Mouse (Mus musculus) neural tube, embryonic 11.5 days (tissue): ENCODE results near the gene Cux2. TPM values are rescaled to one million over a fixed set of nuclear protein-coding genes. Genes with fewer than 3 reads are reported as not detected.

Source experiments
- ATAC-seq: fragments of 200-750 bp; cut with Nextera tagmentation; 2 replicates; pipeline ENCODE4 v1.8.0; 2017; ENCODE audit warnings: moderate number of reproducible peaks, mild to moderate bottlenecking, moderate TSS enrichment, moderate library complexity; ENCODE audit not compliant: insufficient read depth, low FRiP score, low TSS enrichment
- DNase-seq: peaks from one replicate; pipeline ENCODE4 v3.0.0-alpha.2; 2015; ENCODE audit warnings: low spot score
- H3K27ac ChIP-seq: fragments of 300-500 bp; sonication (generic); 2 replicates; pipeline ENCODE4 v1.5.1; 2014; ENCODE audit warnings: low read depth, mild to moderate bottlenecking, low read length
- H3K27me3 ChIP-seq: fragments of 300-500 bp; sonication (generic); 2 replicates; pipeline ENCODE4 v1.6.1; 2014; ENCODE audit warnings: mild to moderate bottlenecking, low read length, mixed read lengths; ENCODE audit not compliant: control insufficient read depth, insufficient read depth
- H3K36me3 ChIP-seq: fragments of 300-500 bp; sonication (generic); 2 replicates; pipeline ENCODE4 v1.6.1; 2014; ENCODE audit warnings: mild to moderate bottlenecking, low read length, moderate library complexity, mixed read lengths; ENCODE audit not compliant: control insufficient read depth, insufficient read depth
- H3K4me1 ChIP-seq: fragments of 300-500 bp; sonication (generic); 2 replicates; pipeline ENCODE4 v1.6.1; 2014; ENCODE audit warnings: low read length, mixed read lengths; ENCODE audit not compliant: control insufficient read depth, insufficient read depth
- H3K4me2 ChIP-seq: fragments of 300-500 bp; sonication (generic); 2 replicates; pipeline ENCODE4 v1.6.1; 2014; ENCODE audit warnings: low read depth, mild to moderate bottlenecking, moderate library complexity
- H3K4me3 ChIP-seq: fragments of 300-500 bp; sonication (generic); 2 replicates; pipeline ENCODE4 v1.5.1; 2014; ENCODE audit warnings: low read depth, low read length
- H3K9ac ChIP-seq: fragments of 300-500 bp; sonication (generic); 2 replicates; pipeline ENCODE4 v1.6.1; 2014; ENCODE audit warnings: mild to moderate bottlenecking, low read length
- H3K9me3 ChIP-seq: fragments of 300-500 bp; sonication (generic); 2 replicates; pipeline ENCODE4 v1.6.1; 2016; ENCODE audit warnings: low read length; ENCODE audit not compliant: control insufficient read depth
- WGBS: fragments of 180-500 bp; shearing (Covaris S2); extraction: QIAGEN DNeasy Blood & Tissue Kit; methylation state at CpG from one replicate; pipeline ENCODE4 v1.1.7; 2014; 5-methylcytosine and 5-hydroxymethylcytosine counted together
- polyA plus RNA-seq: library from polyadenylated mRNA; unstranded; fragments of >200 nt; fragmentation: Nextera tagmentation; extraction: Ambion mirVana; gene quantifications from 2 replicates; pipeline ENCODE4 v1.2.1, GENCODE M21; 2014

The Cux2 gene
- polyA plus RNA-seq, 1 experiment from 2014 or later = 12.7 TPM

- Histone ChIP-seq H3K36me3 (no peaks in the 10 kb centered on the region), H3K9ac (no peak overlapping the region), H3K4me3 (no peak overlapping the region), H3K9me3 (no peaks in the 10 kb centered on the region), H3K4me2 (no peak overlapping the region), H3K27ac (no peak overlapping the region), H3K4me1 (peaks cover 29% of the 10 kb centered on the region), H3K27me3 (peaks cover 25% of the 10 kb centered on the region)
- 85% methylated on average over 6 of the region's 6 CpGs for WGBS
- ATAC-seq (no peak), DNase-seq (no peak)
Measured at GRCm38 (mm10) chr5:121832376-121833155, 217.3 kb downstream of the Cux2 start.

GRCm38 (mm10) chr5:121831002-121831601 is 218.8 kb downstream of the Cux2 start:
- peaks cover 26% of the 10 kb centered on the region for H3K4me1 ChIP-seq
- 90% methylated on average over 6 of the region's 6 CpGs for WGBS
- no peak overlapping the region for H3K9ac ChIP-seq
- no peak for DNase-seq
- H3K9me3 ChIP-seq = no peaks in the 10 kb centered on the region
- H3K27me3 ChIP-seq = peaks cover 21% of the 10 kb centered on the region
- H3K4me3 ChIP-seq = no peak overlapping the region
- H3K27ac ChIP-seq = no peak overlapping the region
- H3K36me3 ChIP-seq = no peaks in the 10 kb centered on the region
- no peak for ATAC-seq
- H3K4me2 ChIP-seq = no peak overlapping the region

- no peak overlapping the region for H3K27ac ChIP-seq
- no peaks in the 10 kb centered on the region for H3K9me3 ChIP-seq
Measured at GRCm38 (mm10) chr5:121828491-121829432, 221.1 kb downstream of the Cux2 start.

GRCm38 (mm10) chr5:121827876-121828275 is 222.0 kb downstream of the Cux2 start:
- 0 out of 2 replicates have a peak, but pooled peaks cover 10% of the 10 kb centered on the region for H3K4me1 ChIP-seq
- no peak overlapping the region for H3K9ac ChIP-seq
- DNase-seq (no peak), ATAC-seq (no peak)
- H3K9me3 ChIP-seq = no peaks in the 10 kb centered on the region
- no peak overlapping the region for H3K4me3 ChIP-seq
- no peak overlapping the region; the same call in 1 of the 2 replicates for H3K4me2 ChIP-seq
- 78% methylated on average over 4 of the region's 4 CpGs for WGBS
- no peak overlapping the region for H3K27ac ChIP-seq
- H3K36me3 ChIP-seq = no peaks in the 10 kb centered on the region
- H3K27me3 ChIP-seq = peaks cover 21% of the 10 kb centered on the region

More at GRCm38 (mm10) chr5:121828491-121829432, 221.1 kb downstream of the Cux2 start:
- WGBS = 4% methylated on average over 79 of the region's 82 CpGs
- H3K4me3 ChIP-seq = peak overlapping the region; percentile 34
- H3K4me1 ChIP-seq = peaks cover 16% of the 10 kb centered on the region
- H3K9ac ChIP-seq = peak overlapping the region; percentile 54
- peak; percentile 65 for DNase-seq
- no peak for ATAC-seq
- no peaks in the 10 kb centered on the region for H3K36me3 ChIP-seq
- peak overlapping the region; percentile 83 for H3K4me2 ChIP-seq
- H3K27me3 ChIP-seq = peaks cover 21% of the 10 kb centered on the region

- DNase-seq (no peak), ATAC-seq (no peak)
- H3K9me3 ChIP-seq = no peaks in the 10 kb centered on the region
- no peak overlapping the region for H3K27ac ChIP-seq
- no peak overlapping the region for H3K9ac ChIP-seq
- peaks cover 21% of the 10 kb centered on the region for H3K27me3 ChIP-seq
- no peak overlapping the region for H3K4me2 ChIP-seq
- 0 out of 2 replicates have a peak, but pooled peaks cover 10% of the 10 kb centered on the region for H3K4me1 ChIP-seq
- no peak overlapping the region for H3K4me3 ChIP-seq
- WGBS = 83% methylated on average over 3 of the region's 3 CpGs
- H3K36me3 ChIP-seq = no peaks in the 10 kb centered on the region
Measured at GRCm38 (mm10) chr5:121825606-121826005, 224.3 kb downstream of the Cux2 start.

DNA sequence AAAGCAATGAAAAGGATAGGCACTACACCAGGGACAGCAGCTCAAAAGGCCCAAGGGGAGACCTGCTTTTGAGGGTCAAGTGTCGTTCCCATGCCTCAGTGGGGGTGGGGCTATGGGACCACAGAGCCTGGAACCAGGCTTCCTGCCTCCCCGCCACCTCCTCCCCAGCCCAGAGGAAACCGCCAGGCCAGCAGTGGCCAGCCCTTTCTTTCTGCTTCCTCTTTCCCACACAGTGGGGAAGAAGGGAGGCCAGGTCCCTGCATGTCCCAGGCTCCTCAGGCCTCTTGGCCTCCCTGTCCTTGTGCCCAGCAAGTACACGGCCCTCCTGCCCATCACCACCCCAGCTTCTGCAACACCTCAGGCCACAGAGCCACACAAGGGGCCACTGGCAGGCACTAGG is 225.8 kb downstream of the Cux2 start:
- ATAC-seq = no peak
- no peak overlapping the region for H3K4me2 ChIP-seq
- peaks cover 14% of the 10 kb centered on the region for H3K27me3 ChIP-seq
- no peak overlapping the region; the same call in 1 of the 2 replicates for H3K9ac ChIP-seq
- WGBS = 65% methylated on average over 4 of the region's 4 CpGs
- no peak for DNase-seq
- H3K9me3 ChIP-seq = no peaks in the 10 kb centered on the region
- 0 out of 2 replicates have a peak, but pooled peaks cover 10% of the 10 kb centered on the region for H3K4me1 ChIP-seq
- 0 out of 2 replicates have a peak overlapping the region, but pooled peaks have one; percentile 4 for H3K27ac ChIP-seq
- H3K4me3 ChIP-seq = no peak overlapping the region
- H3K36me3 ChIP-seq = no peaks in the 10 kb centered on the region

GRCm38 (mm10) chr5:121823668-121824067 is 226.2 kb downstream of the Cux2 start:
- H3K36me3 ChIP-seq = peaks cover 2% of the 10 kb centered on the region
- H3K27ac ChIP-seq = no peak overlapping the region
- 100% methylated on average over 1 of the region's 1 CpGs for WGBS

GRCm38 (mm10) chr5:121822786-121823505 is 227.0 kb downstream of the Cux2 start:
- no peak overlapping the region for H3K4me3 ChIP-seq
- no peaks in the 10 kb centered on the region for H3K4me1 ChIP-seq
- no peak for DNase-seq
- H3K4me2 ChIP-seq = no peak overlapping the region
- 71% methylated on average over 7 of the region's 7 CpGs for WGBS
- no peaks in the 10 kb centered on the region for H3K9me3 ChIP-seq
- H3K36me3 ChIP-seq = peaks cover 8% of the 10 kb centered on the region
- no peak overlapping the region for H3K9ac ChIP-seq
- no peak overlapping the region for H3K27ac ChIP-seq
- no peak for ATAC-seq
- H3K27me3 ChIP-seq = peaks cover 5% of the 10 kb centered on the region

More at GRCm38 (mm10) chr5:121823668-121824067, 226.2 kb downstream of the Cux2 start:
- Histone ChIP-seq H3K9ac (no peak overlapping the region), H3K27me3 (peaks cover 11% of the 10 kb centered on the region), H3K9me3 (no peaks in the 10 kb centered on the region), H3K4me2 (no peak overlapping the region), H3K4me3 (no peak overlapping the region), H3K4me1 (0 out of 2 replicates have a peak, but pooled peaks cover 6% of the 10 kb centered on the region)
- no peak for ATAC-seq
- DNase-seq = no peak
